Mouse (Mus musculus) B cell, adult 62 days (primary cell): Measurements from ENCODE around the gene Cdk5rap3. TPM values are rescaled to one million over a fixed set of nuclear protein-coding genes. Genes with fewer than 3 reads are reported as not detected.

Experiments used
- total RNA-seq: library from RNA; stranded (reverse); gene quantifications from 4 replicates; pipeline ENCODE4 v1.2.4, GENCODE M21; 2023

The Cdk5rap3 gene
- 42.7 to 58.5 TPM (median 49.9 TPM) in 4 replicates for total RNA-seq

DNA sequence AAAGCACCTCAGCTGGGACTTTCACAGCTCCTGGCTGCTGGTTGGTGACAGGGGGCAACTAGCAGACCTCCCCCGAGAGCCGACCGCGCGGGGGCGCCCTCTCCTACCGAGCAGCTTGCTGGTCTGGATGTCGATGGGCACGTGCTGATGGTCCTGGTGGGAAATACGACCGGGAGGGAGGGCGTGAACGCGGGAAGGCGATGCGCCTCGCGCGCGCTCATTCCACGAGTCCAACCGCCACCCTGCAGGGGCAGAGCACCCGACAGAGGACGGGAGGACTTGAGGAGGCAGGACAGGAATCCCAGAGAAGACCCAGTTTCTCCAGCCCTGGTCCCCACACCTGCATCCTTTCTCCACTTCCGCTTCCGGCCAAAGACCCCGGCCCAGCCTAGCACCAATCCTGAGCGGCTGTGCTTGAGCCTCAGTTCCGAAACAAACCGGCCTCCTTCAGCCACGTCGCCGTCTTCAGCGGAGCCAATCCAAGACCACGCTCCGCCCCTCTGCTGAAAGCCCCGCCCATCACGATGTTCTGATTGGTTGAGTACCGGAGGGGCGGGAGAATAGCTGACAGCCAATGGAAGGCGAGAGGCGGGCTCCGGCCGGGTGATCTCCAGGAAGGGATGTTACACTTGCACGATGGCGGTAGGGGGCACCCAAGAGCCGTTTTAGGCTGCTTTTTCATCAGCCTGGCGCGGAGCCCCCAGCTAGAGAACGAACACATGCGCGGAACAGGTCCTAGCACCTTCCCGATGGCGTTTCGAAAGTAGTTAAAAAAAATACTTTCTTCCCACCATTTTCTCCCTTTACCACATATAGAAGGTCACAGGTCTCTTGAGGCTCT lies at the start of gene Cdk5rap3:
TSS of gene Cdk5rap3 (minus strand) at position 453 of the 841 bp plus-strand sequence.

DNA sequence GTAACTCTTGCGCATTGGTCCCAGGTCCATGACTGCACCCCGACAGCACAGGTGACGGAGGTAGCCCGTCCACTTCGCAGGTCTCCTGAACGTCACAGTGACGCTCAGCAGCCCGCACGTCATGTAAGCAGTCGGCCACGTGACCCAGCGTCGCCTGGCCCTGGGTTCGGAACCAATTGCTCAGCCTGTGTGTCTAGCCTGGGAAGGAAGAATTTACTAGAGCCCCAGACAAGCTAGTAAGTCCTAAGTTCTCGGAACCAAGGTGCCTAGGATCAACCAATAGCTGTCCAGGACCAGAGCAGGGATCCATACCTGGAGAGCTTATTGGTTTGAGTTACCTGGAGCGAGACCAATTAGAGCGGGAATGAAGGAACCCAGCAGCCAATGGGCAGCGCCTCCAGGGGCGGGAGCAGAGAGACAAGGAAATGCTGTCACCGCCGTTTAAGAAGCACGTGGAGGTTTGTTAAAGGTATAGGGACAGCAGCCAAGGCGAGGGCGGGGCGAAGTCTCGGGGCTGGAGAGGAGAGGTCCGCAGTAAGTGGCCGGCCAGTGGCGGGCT lies 27.5 kb upstream of the Cdk5rap3 start, which contains the start of gene Pnpo:
TSS of gene Pnpo (minus strand) at position 241 of the 559 bp plus-strand sequence.

DNA sequence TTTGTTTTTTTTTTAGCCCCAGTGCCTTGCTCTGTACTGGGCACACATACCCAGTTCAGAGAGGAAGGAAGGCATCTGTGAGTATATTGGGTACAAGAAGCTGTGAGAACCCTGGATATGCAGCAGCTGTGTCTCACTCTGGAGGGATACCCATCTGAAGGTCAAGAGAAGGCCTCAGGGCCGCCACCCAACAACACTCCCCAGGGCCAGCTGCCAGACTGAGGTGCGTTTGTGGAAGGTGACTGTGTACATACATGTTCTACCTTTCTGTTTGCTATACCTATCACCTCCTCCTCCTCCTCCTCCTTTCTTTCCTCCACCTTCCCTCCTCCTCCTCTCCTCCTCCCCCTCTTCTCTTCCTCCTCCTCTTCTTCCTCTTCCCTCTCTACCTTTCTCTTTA lies 11.8 kb upstream of the Cdk5rap3 start, which contains the start of gene Prr15l:
TSS of gene Prr15l (plus strand) at position 17 of the 400 bp plus-strand sequence.

Other genes starting within 250 kb of the Cdk5rap3 start
- 55.0 to 62.3 TPM (median 59.7 TPM) in 4 replicates for gene Snx11, start 138.9 kb downstream of the Cdk5rap3 start, total RNA-seq
- gene Cbx1, start 127.4 kb downstream of the Cdk5rap3 start, total RNA-seq: 53.6 to 64.3 TPM (median 60.8 TPM) in 4 replicates
- 65.0 to 89.1 TPM (median 82.8 TPM) in 4 replicates for gene Nfe2l1, start 86.5 kb downstream of the Cdk5rap3 start, total RNA-seq
- gene Copz2, start 66.6 kb downstream of the Cdk5rap3 start, total RNA-seq: not detected in 4 replicates
- gene Prr15l, start 11.6 kb upstream of the Cdk5rap3 start, total RNA-seq: not detected in 4 replicates
- 23.0 to 26.0 TPM (median 26.0 TPM) in 4 replicates for gene Pnpo, start 27.5 kb upstream of the Cdk5rap3 start, total RNA-seq
- 53.9 to 62.0 TPM (median 54.7 TPM) in 4 replicates for gene Sp2, start 66.5 kb upstream of the Cdk5rap3 start, total RNA-seq
- 0.19 TPM in 1 of 4 replicates, not detected in the others for gene Sp6, start 96.9 kb upstream of the Cdk5rap3 start, total RNA-seq
- gene Scrn2, start 113.4 kb upstream of the Cdk5rap3 start, total RNA-seq: 7.4 to 9.4 TPM (median 8.3 TPM) in 4 replicates
- gene Lrrc46, start 124.9 kb upstream of the Cdk5rap3 start, total RNA-seq: not detected in 4 replicates
- gene Mrpl10, start 125.1 kb upstream of the Cdk5rap3 start, total RNA-seq: 38.6 to 47.2 TPM (median 42.0 TPM) in 4 replicates
- 35.6 to 40.5 TPM (median 37.0 TPM) in 4 replicates for gene Osbpl7, start 134.1 kb upstream of the Cdk5rap3 start, total RNA-seq
- 2.2 to 3.2 TPM (median 2.8 TPM) in 4 replicates for gene Tbx21, start 198.8 kb upstream of the Cdk5rap3 start, total RNA-seq
- 0.43 to 1.5 TPM (median 0.78 TPM) in 4 replicates for gene Tbkbp1, start 235.0 kb upstream of the Cdk5rap3 start, total RNA-seq